ENCODE assay signal across 20 mouse cellular contexts in genomic region chr16:92862430-92862829, GRCm38 (mm10).
"Had no signal": no experiment of that assay in that cellular context is flagged by ENCODE, and none has a peak within 500 bp of the region (broad histone marks: within the 10 kb centered on the region; RNA-seq: fewer than 3 reads in every experiment).

No protein-coding gene starts in this region.

- H3K27ac ChIP-seq: liver, embryonic 14.5 days; neural tube, embryonic 13.5 days; neural tube, embryonic 15.5 days had no signal

- ATAC-seq: midbrain, embryonic 16.5 days had no signal

- H3K36me3 ChIP-seq: neural tube, embryonic 13.5 days; neural tube, embryonic 15.5 days had no signal

- H3K4me2 ChIP-seq: lung, embryonic 14.5 days; midbrain, embryonic 11.5 days; neural tube, embryonic 13.5 days; neural tube, embryonic 15.5 days had no signal

- H3K27me3 ChIP-seq: megakaryocyte, embryonic 14.5 days; neural tube, embryonic 13.5 days; neural tube, embryonic 15.5 days had no signal

- H3K4me3 ChIP-seq: myocyte; neural tube, embryonic 13.5 days; neural tube, embryonic 15.5 days had no signal

- H3K9ac ChIP-seq: liver, embryonic 14.5 days; lung, embryonic 14.5 days; neural tube, embryonic 13.5 days; neural tube, embryonic 15.5 days had no signal

- H3K4me1 ChIP-seq: neural tube, embryonic 13.5 days; neural tube, embryonic 15.5 days had no signal

- DNase-seq: lung, adult 18-20 months; lung, embryonic 14.5 days; lung, postnatal 10 days; lung, postnatal 4 days; midbrain, embryonic 14.5 days; retina, postnatal 1 day; right cerebral cortex, adult 18-20 months; right cerebral cortex, postnatal 25 days; right cerebral cortex, postnatal 4 days; spleen, adult 18-20 months; thymus, adult 18-20 months; thymus, postnatal 14 days; thymus, postnatal 36 days had no signal

- H3K9me3 ChIP-seq: megakaryocyte, embryonic 14.5 days; neural tube, embryonic 13.5 days; neural tube, embryonic 15.5 days had no signal
